Mouse (Mus musculus) neural tube, embryonic 15.5 days (tissue): ENCODE measurements around the gene Eef1b2. TPM values are rescaled to one million over a fixed set of nuclear protein-coding genes. Genes with fewer than 3 reads are reported as not detected.
"Not testable (repeated sequence)": the region's sequence is repeated elsewhere in the genome, so short reads cannot be mapped to it uniquely, and the experiment has no call there.

Source experiments
- ATAC-seq: fragments of 200-750 bp; cut with Nextera tagmentation; 2 replicates; pipeline ENCODE4 v1.8.0; 2017; ENCODE audit warnings: mild to moderate bottlenecking, moderate TSS enrichment, moderate library complexity; ENCODE audit not compliant: low FRiP score
- H3K27ac ChIP-seq: fragments of 300-500 bp; sonication (generic); replicated peaks from 2 replicates; pipeline ENCODE4 v1.5.1; 2015; ENCODE audit warnings: mild to moderate bottlenecking, inconsistent platforms
- H3K27me3 ChIP-seq: fragments of 300-500 bp; sonication (generic); replicated peaks from 2 replicates; pipeline ENCODE4 v1.6.1; 2015; ENCODE audit warnings: inconsistent platforms
- H3K36me3 ChIP-seq: fragments of 300-500 bp; sonication (generic); 2 replicates; pipeline ENCODE4 v1.6.1; 2015; ENCODE audit warnings: inconsistent platforms
- H3K4me1 ChIP-seq: fragments of 300-500 bp; sonication (generic); 2 replicates; pipeline ENCODE4 v1.6.1; 2015; ENCODE audit warnings: inconsistent platforms
- H3K4me2 ChIP-seq: fragments of 300-500 bp; sonication (generic); 2 replicates; pipeline ENCODE4 v1.6.1; 2015; ENCODE audit warnings: inconsistent platforms, mild to moderate bottlenecking, moderate library complexity
- H3K4me3 ChIP-seq: fragments of 300-500 bp; sonication (generic); replicated peaks from 2 replicates; pipeline ENCODE4 v1.5.1; 2015; ENCODE audit warnings: mild to moderate bottlenecking, inconsistent platforms
- H3K9ac ChIP-seq: fragments of 300-500 bp; sonication (generic); replicated peaks from 2 replicates; pipeline ENCODE4 v1.6.1; 2015; ENCODE audit warnings: mild to moderate bottlenecking, inconsistent platforms
- H3K9me3 ChIP-seq: fragments of 300-500 bp; sonication (generic); replicated peaks from 2 replicates; pipeline ENCODE4 v1.6.1; 2016; ENCODE audit warnings: inconsistent platforms
- WGBS: fragments of 180-500 bp; shearing (Covaris S2); methylation state at CpG from one replicate; pipeline ENCODE4 v1.1.7; 2015; ENCODE audit warnings: mixed read lengths; 5-methylcytosine and 5-hydroxymethylcytosine counted together
- polyA plus RNA-seq: library from polyadenylated mRNA; unstranded; fragments of >200 nt; fragmentation: Nextera tagmentation; extraction: Ambion mirVana; gene quantifications from 2 replicates; pipeline ENCODE4 v1.2.1, GENCODE M21; 2015

The Eef1b2 gene
- polyA plus RNA-seq, 1 experiment from 2014 or later, result 484 TPM

GRCm38 (mm10) chr1:63176259-63176603 lies 394 bp upstream of the Eef1b2 start:
- 0% methylated on average over 14 of the region's 14 CpGs for WGBS

GRCm38 (mm10) chr1:63178308-63178707 lies 1.7 kb downstream of the Eef1b2 start:
- Histone ChIP-seq H3K36me3 (peaks cover 17% of the 10 kb centered on the region), H3K4me1 (peaks cover 30% of the 10 kb centered on the region), H3K4me2 (peak overlapping the region; percentile 76), H3K9ac (peak overlapping the region; percentile 97; the same call in 1 of the 2 replicates), H3K27me3 (no peaks in the 10 kb centered on the region), H3K9me3 (no peaks in the 10 kb centered on the region), H3K4me3 (peak overlapping the region; percentile 97), H3K27ac (no peak overlapping the region)
- ATAC-seq, result no peak
- WGBS, result 86% methylated on average over 3 of the region's 3 CpGs

More at GRCm38 (mm10) chr1:63176259-63176603, 394 bp upstream of the Eef1b2 start:
- H3K4me3 ChIP-seq, result peak overlapping the region; percentile 97
- no peaks in the 10 kb centered on the region for H3K27me3 ChIP-seq
- peak overlapping the region; percentile 92 for H3K27ac ChIP-seq
- peak overlapping the region; percentile 97 for H3K9ac ChIP-seq
- peak; percentile 45 for ATAC-seq
- no peaks in the 10 kb centered on the region for H3K9me3 ChIP-seq
- H3K4me2 ChIP-seq, result peak overlapping the region; percentile 76
- H3K4me1 ChIP-seq, result peaks cover 30% of the 10 kb centered on the region
- peaks cover 25% of the 10 kb centered on the region for H3K36me3 ChIP-seq

GRCm38 (mm10) chr1:63180122-63180521 lies 3.5 kb downstream of the Eef1b2 start:
- whole genome bisulfite sequencing, result 95% methylated on average over 4 of the region's 4 CpGs
- Histone ChIP-seq H3K36me3 (peaks cover 20% of the 10 kb centered on the region), H3K9me3 (no peaks in the 10 kb centered on the region), H3K27ac (no peak overlapping the region), H3K4me2 (no peak overlapping the region), H3K4me3 (no peak overlapping the region), H3K4me1 (peaks cover 24% of the 10 kb centered on the region), H3K9ac (no peak overlapping the region), H3K27me3 (no peaks in the 10 kb centered on the region)
- ATAC-seq, result no peak

- Histone ChIP-seq H3K4me1 (peaks cover 19% of the 10 kb centered on the region), H3K36me3 (peaks cover 20% of the 10 kb centered on the region)
- ATAC-seq, H3K27me3 ChIP-seq, H3K9me3 ChIP-seq, H3K27ac ChIP-seq, H3K4me3 ChIP-seq, H3K4me2 ChIP-seq, H3K9ac ChIP-seq: not testable (repeated sequence)
- 65% methylated on average over 4 of the region's 4 CpGs for WGBS
Measured at GRCm38 (mm10) chr1:63180575-63180974, 4.0 kb downstream of the Eef1b2 start.

GRCm38 (mm10) chr1:63181019-63181418 lies 4.4 kb downstream of the Eef1b2 start:
- peak; percentile 78 for ATAC-seq
- no peak overlapping the region for H3K27ac ChIP-seq
- H3K4me2 ChIP-seq, result no peak overlapping the region
- no peak overlapping the region for H3K4me3 ChIP-seq
- H3K27me3 ChIP-seq, result no peaks in the 10 kb centered on the region
- WGBS, result 3% methylated on average over 3 of the region's 3 CpGs
- peaks cover 16% of the 10 kb centered on the region for H3K4me1 ChIP-seq
- no peaks in the 10 kb centered on the region for H3K9me3 ChIP-seq
- H3K36me3 ChIP-seq, result peaks cover 20% of the 10 kb centered on the region
- no peak overlapping the region for H3K9ac ChIP-seq

- Histone ChIP-seq H3K27me3 (no peaks in the 10 kb centered on the region), H3K9me3 (no peaks in the 10 kb centered on the region), H3K36me3 (peaks cover 20% of the 10 kb centered on the region), H3K4me2 (no peak overlapping the region), H3K4me3 (no peak overlapping the region), H3K4me1 (peaks cover 16% of the 10 kb centered on the region), H3K27ac (no peak overlapping the region), H3K9ac (no peak overlapping the region)
- ATAC-seq, result no peak
- WGBS, result 96% methylated on average over 1 of the region's 1 CpGs
Measured at GRCm38 (mm10) chr1:63181480-63181879, 4.9 kb downstream of the Eef1b2 start.

GRCm38 (mm10) chr1:63182212-63182611 lies 5.6 kb downstream of the Eef1b2 start:
- ATAC-seq, result 0 out of 2 replicates have a peak, but pooled peaks have one; percentile 42
- Histone ChIP-seq H3K4me2 (no peak overlapping the region), H3K9ac (no peak overlapping the region), H3K4me3 (no peak overlapping the region), H3K4me1 (peaks cover 16% of the 10 kb centered on the region), H3K36me3 (peaks cover 20% of the 10 kb centered on the region), H3K27me3 (no peaks in the 10 kb centered on the region), H3K27ac (no peak overlapping the region), H3K9me3 (no peaks in the 10 kb centered on the region)
- 81% methylated on average over 5 of the region's 5 CpGs for WGBS

GRCm38 (mm10) chr1:63182636-63183270 lies 6.1 kb downstream of the Eef1b2 start:
- 62% methylated on average over 10 of the region's 10 CpGs for WGBS
- ATAC-seq, result no peak
- 0 out of 2 replicates have a peak overlapping the region, but pooled peaks have one; percentile 2 for H3K27ac ChIP-seq
- H3K36me3 ChIP-seq, result peaks cover 20% of the 10 kb centered on the region
- H3K4me2 ChIP-seq, result no peak overlapping the region
- peaks cover 11% of the 10 kb centered on the region for H3K4me1 ChIP-seq
- H3K4me3 ChIP-seq, result no peak overlapping the region
- no peaks in the 10 kb centered on the region for H3K9me3 ChIP-seq
- H3K9ac ChIP-seq, result no peak overlapping the region
- no peaks in the 10 kb centered on the region for H3K27me3 ChIP-seq

- not testable (repeated sequence) for H3K9ac ChIP-seq, H3K27ac ChIP-seq, H3K36me3 ChIP-seq, H3K27me3 ChIP-seq, H3K4me3 ChIP-seq, H3K4me1 ChIP-seq, H3K9me3 ChIP-seq, H3K4me2 ChIP-seq, ATAC-seq
- WGBS, result 95% methylated on average over 6 of the region's 6 CpGs
Measured at GRCm38 (mm10) chr1:63185430-63185829, 8.8 kb downstream of the Eef1b2 start.

GRCm38 (mm10) chr1:63188536-63188935 lies 11.9 kb downstream of the Eef1b2 start:
- Histone ChIP-seq H3K9me3 (no peaks in the 10 kb centered on the region), H3K9ac (no peak overlapping the region), H3K27me3 (no peaks in the 10 kb centered on the region), H3K4me3 (no peak overlapping the region), H3K4me1 (peaks cover 2% of the 10 kb centered on the region; the same call in 1 of the 2 replicates), H3K27ac (no peak overlapping the region), H3K36me3 (peaks cover under 1% of the 10 kb centered on the region; the same call in 1 of the 2 replicates), H3K4me2 (no peak overlapping the region)
- no peak for ATAC-seq
- 97% methylated on average over 3 of the region's 3 CpGs for WGBS

GRCm38 (mm10) chr1:63190851-63191250 lies 14.2 kb downstream of the Eef1b2 start:
- Histone ChIP-seq H3K4me3 (no peak overlapping the region), H3K4me1 (peaks cover 2% of the 10 kb centered on the region; the same call in 1 of the 2 replicates), H3K9ac (no peak overlapping the region), H3K9me3 (no peaks in the 10 kb centered on the region), H3K27ac (no peak overlapping the region), H3K4me2 (no peak overlapping the region), H3K27me3 (no peaks in the 10 kb centered on the region), H3K36me3 (no peaks in the 10 kb centered on the region)
- whole genome bisulfite sequencing, result 64% methylated on average over 8 of the region's 8 CpGs
- no peak for ATAC-seq

- no peak overlapping the region for H3K27ac ChIP-seq
- H3K4me2 ChIP-seq, result no peak overlapping the region
- no peak for ATAC-seq
- no peak overlapping the region for H3K4me3 ChIP-seq
- no peaks in the 10 kb centered on the region for H3K27me3 ChIP-seq
- no peaks in the 10 kb centered on the region for H3K9me3 ChIP-seq
- peaks cover 2% of the 10 kb centered on the region; the same call in 1 of the 2 replicates for H3K4me1 ChIP-seq
- H3K36me3 ChIP-seq, result no peaks in the 10 kb centered on the region
- 90% methylated on average over 11 of the region's 11 CpGs for WGBS
- H3K9ac ChIP-seq, result no peak overlapping the region
Measured at GRCm38 (mm10) chr1:63192306-63193065, 15.9 kb downstream of the Eef1b2 start.
